Mouse (Mus musculus) B cell, adult 2 months (primary cell): ENCODE measurements around the gene Zfp28.
"Not testable (repeated sequence)": the region's sequence is repeated elsewhere in the genome, so short reads cannot be mapped to it uniquely, and the experiment has no call there.

Experiments used
- DNase-seq, 2 experiments: peaks; one replicate each; pipeline ENCODE4 v3.0.0; 2022

Zfp28 gene

GRCm38 (mm10) chr7:6383044-6383455 lies at the start of gene Zfp28:
TSS of gene Zfp28 (plus strand) at chr7:6383295.
- peak; percentile 95 to 96 for DNase-seq

- DNase-seq, result no peak
These were observed 43.2 kb upstream of the Zfp28 start for GRCm38 (mm10) chr7:6339865-6340264.

GRCm38 (mm10) chr7:6343501-6344071 lies 39.5 kb upstream of the Zfp28 start, which contains the start of gene Gm3854:
TSS of gene Gm3854 (plus strand) at chr7:6343759.
- DNase-seq, result peak; percentile 26 to 28

- DNase-seq, result no peak
These were observed 39.0 kb upstream of the Zfp28 start for GRCm38 (mm10) chr7:6344124-6344523.

- no peak for DNase-seq
These were observed 25.0 kb upstream of the Zfp28 start for GRCm38 (mm10) chr7:6358121-6358520.

- peak; percentile 60 to 62 for DNase-seq
These were observed 24.0 kb upstream of the Zfp28 start for GRCm38 (mm10) chr7:6358937-6359590.

GRCm38 (mm10) chr7:6360477-6361060 lies 22.5 kb upstream of the Zfp28 start:
- no peak for DNase-seq

GRCm38 (mm10) chr7:6361756-6362155 lies 21.3 kb upstream of the Zfp28 start:
- no peak for DNase-seq

- DNase-seq, result peak; percentile 99 to 100
These were observed 20.6 kb upstream of the Zfp28 start for GRCm38 (mm10) chr7:6362268-6363046.

- no peak for DNase-seq
These were observed 20.0 kb upstream of the Zfp28 start, which contains the start of gene Zfp78 for GRCm38 (mm10) chr7:6363047-6363488. TSS of gene Zfp78 (plus strand) at chr7:6363280.

- DNase-seq, result peak in 1 of 2 experiments; percentile 11
These were observed 18.3 kb upstream of the Zfp28 start for GRCm38 (mm10) chr7:6364761-6365160.

GRCm38 (mm10) chr7:6367185-6367584 lies 15.9 kb upstream of the Zfp28 start:
- no peak for DNase-seq

GRCm38 (mm10) chr7:6368146-6368545 lies 14.9 kb upstream of the Zfp28 start:
- not testable (repeated sequence) for DNase-seq

GRCm38 (mm10) chr7:6369460-6369859 lies 13.6 kb upstream of the Zfp28 start:
- DNase-seq, result no peak

- DNase-seq, result no peak
These were observed 10.1 kb upstream of the Zfp28 start for GRCm38 (mm10) chr7:6372993-6373392.

- no peak for DNase-seq
These were observed 4.7 kb upstream of the Zfp28 start for GRCm38 (mm10) chr7:6378441-6378840.

GRCm38 (mm10) chr7:6381431-6381830 lies 1.7 kb upstream of the Zfp28 start:
- no peak for DNase-seq

GRCm38 (mm10) chr7:6384011-6384410 lies 916 bp downstream of the Zfp28 start:
- DNase-seq, result no peak

- DNase-seq, result no peak
These were observed 3.9 kb downstream of the Zfp28 start for GRCm38 (mm10) chr7:6386995-6387394.

GRCm38 (mm10) chr7:6388971-6389370 lies 5.9 kb downstream of the Zfp28 start:
- no peak for DNase-seq

GRCm38 (mm10) chr7:6389449-6389848 lies 6.4 kb downstream of the Zfp28 start:
- DNase-seq, result peak in 1 of 2 experiments; percentile 2

GRCm38 (mm10) chr7:6397996-6398975 lies 15.2 kb downstream of the Zfp28 start, which contains the start of gene Smim17:
TSS of gene Smim17 (plus strand) at chr7:6398715.
- DNase-seq, result peak; percentile 64 to 65
